Mouse (Mus musculus) lung, embryonic 14.5 days (tissue): ENCODE data around the gene Slc9a6. TPM values are rescaled to one million over a fixed set of nuclear protein-coding genes. Genes with fewer than 3 reads are reported as not detected.
A peak's percentile ranks its signal among the peaks of the same experiment; 100 is the strongest.

ENCODE experiments used
- ATAC-seq: fragments of 200-750 bp; cut with Nextera tagmentation; 2 replicates; pipeline ENCODE4 v1.8.0; 2017; ENCODE audit warnings: mild to moderate bottlenecking, moderate TSS enrichment, moderate library complexity; ENCODE audit not compliant: insufficient read depth
- DNase-seq: peaks from one replicate; pipeline ENCODE4 v3.0.0-alpha.2; 2015
- H3K27ac ChIP-seq: fragments of 300-500 bp; sonication (generic); 2 replicates; pipeline ENCODE4 v1.5.1; 2014; ENCODE audit warnings: low read depth, mild to moderate bottlenecking, moderate library complexity
- H3K27me3 ChIP-seq: fragments of 300-500 bp; sonication (generic); 2 replicates; pipeline ENCODE4 v1.6.1; 2014; ENCODE audit warnings: low read length, control low read depth; ENCODE audit not compliant: insufficient read depth
- H3K36me3 ChIP-seq: fragments of 300-500 bp; sonication (generic); 2 replicates; pipeline ENCODE4 v1.6.1; 2014; ENCODE audit warnings: control low read depth; ENCODE audit not compliant: insufficient read depth
- H3K4me1 ChIP-seq: fragments of 300-500 bp; sonication (generic); 2 replicates; pipeline ENCODE4 v1.6.1; 2014; ENCODE audit warnings: antibody characterized with exemption, control low read depth; ENCODE audit not compliant: insufficient read depth
- H3K4me2 ChIP-seq: fragments of 300-500 bp; sonication (generic); 2 replicates; pipeline ENCODE4 v1.6.1; 2014; ENCODE audit warnings: mild to moderate bottlenecking
- H3K4me3 ChIP-seq: fragments of 300-500 bp; sonication (generic); 2 replicates; pipeline ENCODE4 v1.5.1; 2014; ENCODE audit warnings: low read depth, low read length
- H3K9ac ChIP-seq: fragments of 300-500 bp; sonication (generic); 2 replicates; pipeline ENCODE4 v1.6.1; 2014
- H3K9me3 ChIP-seq: fragments of 300-500 bp; sonication (generic); 2 replicates; pipeline ENCODE4 v1.6.1; 2016; ENCODE audit warnings: low read depth, low read length, control low read depth
- CTCF ChIP-seq: IDR thresholded peaks from 2 replicates; pipeline ENCODE4 v1.5.1; 2016; ENCODE audit warnings: antibody characterized with exemption, low read depth
- WGBS: fragments of 180-500 bp; shearing (Covaris S2); extraction: QIAGEN DNeasy Blood & Tissue Kit; methylation state at CpG from one replicate; pipeline ENCODE4 v1.1.7; 2014; 5-methylcytosine and 5-hydroxymethylcytosine counted together
- microRNA-seq: library from miRNA; unstranded; fragments of <30 nt; microRNA quantifications from one replicate; pipeline ENCODE4, GENCODE M21; 2016; ENCODE audit warnings: borderline number of aligned reads
- polyA plus RNA-seq: library from polyadenylated mRNA; unstranded; fragments of >200 nt; fragmentation: Nextera tagmentation; extraction: Ambion mirVana; gene quantifications from 2 replicates; pipeline ENCODE4 v1.2.1, GENCODE M21; 2014

Gene Slc9a6
- polyA plus RNA-seq, 1 experiment from 2014 or later, result 8.7 TPM

DNA sequence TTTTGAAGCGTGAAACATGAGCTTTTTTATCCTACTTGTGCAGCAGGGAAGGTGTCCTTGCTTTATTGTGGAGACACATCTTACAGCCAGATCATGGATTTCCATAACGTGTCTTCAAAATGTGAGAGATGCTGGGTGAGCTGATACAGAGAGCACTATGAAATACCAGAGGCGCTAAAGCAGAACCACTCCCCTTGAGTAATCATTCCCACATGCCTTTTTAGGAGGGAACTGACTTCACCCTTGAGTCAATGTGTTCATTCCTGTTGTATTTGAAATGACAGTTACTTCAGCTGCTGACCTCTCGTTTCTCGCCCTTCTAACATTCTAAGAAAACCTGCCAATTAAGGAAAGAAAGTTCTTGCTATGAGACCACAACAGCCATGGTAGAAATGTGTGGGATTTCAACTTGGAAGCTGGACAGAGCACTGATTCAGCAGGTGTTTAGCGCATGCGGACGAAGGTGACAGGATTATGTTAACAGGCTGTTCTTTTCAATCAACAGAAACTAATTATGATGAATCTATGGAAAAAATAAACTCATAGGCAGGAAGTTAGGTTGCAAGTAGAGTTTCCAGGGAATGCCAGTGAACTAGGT, 94.5 kb downstream of the Slc9a6 start:
- H3K4me3 ChIP-seq, result no peak overlapping the region
- no peak for TF ChIP-seq CTCF
- H3K9ac ChIP-seq, result no peak overlapping the region
- no peak overlapping the region for H3K4me2 ChIP-seq
- DNase-seq (no peak), ATAC-seq (no peak)
- no peaks in the 10 kb centered on the region for H3K4me1 ChIP-seq
- H3K9me3 ChIP-seq, result no peaks in the 10 kb centered on the region
- no peaks in the 10 kb centered on the region for H3K36me3 ChIP-seq
- no peak overlapping the region for H3K27ac ChIP-seq
- 65% methylated on average over 8 of the region's 8 CpGs for WGBS
- no peaks in the 10 kb centered on the region for H3K27me3 ChIP-seq

- H3K27ac ChIP-seq, result no peak overlapping the region
- H3K4me1 ChIP-seq, result no peaks in the 10 kb centered on the region
- TF ChIP-seq CTCF, result no peak
- no peaks in the 10 kb centered on the region for H3K36me3 ChIP-seq
- H3K4me3 ChIP-seq, result no peak overlapping the region
- H3K27me3 ChIP-seq, result no peaks in the 10 kb centered on the region
- DNase-seq, result peak; percentile 9
- H3K4me2 ChIP-seq, result no peak overlapping the region
- H3K9ac ChIP-seq, result no peak overlapping the region
- 54% methylated on average over 6 of the region's 6 CpGs for WGBS
- H3K9me3 ChIP-seq, result no peaks in the 10 kb centered on the region
- ATAC-seq, result peak; percentile 31; the same call in 1 of the 2 replicates
Observed at GRCm38 (mm10) chrX:56708592-56709370, 99.2 kb downstream of the Slc9a6 start.

GRCm38 (mm10) chrX:56710522-56710921, 101.0 kb downstream of the Slc9a6 start:
- no peak for TF ChIP-seq CTCF
- Histone ChIP-seq H3K4me3 (no peak overlapping the region), H3K9ac (no peak overlapping the region), H3K4me2 (no peak overlapping the region), H3K27me3 (no peaks in the 10 kb centered on the region), H3K36me3 (no peaks in the 10 kb centered on the region), H3K4me1 (no peaks in the 10 kb centered on the region), H3K27ac (no peak overlapping the region), H3K9me3 (no peaks in the 10 kb centered on the region)
- DNase-seq (no peak), ATAC-seq (no peak)
- 92% methylated on average over 1 of the region's 1 CpGs for WGBS

DNA sequence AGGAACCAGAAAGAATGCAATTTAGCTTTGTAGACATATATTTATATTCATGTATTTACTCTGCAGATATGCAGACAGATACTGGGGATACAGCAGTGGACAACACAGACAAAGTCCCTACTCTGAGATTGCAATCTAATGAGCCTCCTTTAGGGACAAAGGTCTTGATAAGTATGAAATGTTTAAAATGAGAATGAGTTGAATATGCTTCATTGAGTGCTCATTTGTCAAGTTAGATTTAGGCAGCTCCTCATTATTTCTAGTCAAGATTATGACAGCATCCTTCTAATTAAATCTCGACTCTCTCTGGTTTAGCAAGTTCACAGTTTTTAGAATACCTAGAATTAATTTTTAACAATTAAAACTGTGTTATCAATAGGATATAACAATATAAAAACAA, 103.1 kb downstream of the Slc9a6 start:
- H3K9ac ChIP-seq, result no peak overlapping the region
- H3K36me3 ChIP-seq, result no peaks in the 10 kb centered on the region
- H3K9me3 ChIP-seq, result no peaks in the 10 kb centered on the region
- no peak for DNase-seq
- no peak for TF ChIP-seq CTCF
- no peaks in the 10 kb centered on the region for H3K27me3 ChIP-seq
- no peak overlapping the region for H3K4me2 ChIP-seq
- no peak overlapping the region for H3K4me3 ChIP-seq
- H3K27ac ChIP-seq, result no peak overlapping the region
- no peak for ATAC-seq
- WGBS, result 59% methylated on average over 1 of the region's 1 CpGs
- H3K4me1 ChIP-seq, result no peaks in the 10 kb centered on the region

Small RNA genes lying within 50 kb of the gene (microRNA-seq; reads per million reads assigned to microRNA genes)
- gene Mir5116, result not detected

Other genes with a start within 250 kb of the Slc9a6 start
- gene Smim10l2a, start 235.2 kb upstream of the Slc9a6 start, polyA plus RNA-seq, result 6.2 and 6.4 TPM in 2 replicates
- 2.2 and 4.5 TPM in 2 replicates for gene Gm2174, start 161.8 kb upstream of the Slc9a6 start, polyA plus RNA-seq
- 27.8 and 29.9 TPM in 2 replicates for gene Ints6l, start 154.9 kb upstream of the Slc9a6 start, polyA plus RNA-seq
- not detected in 2 replicates for gene Gm10477, start 85.0 kb upstream of the Slc9a6 start, polyA plus RNA-seq
- not detected in 2 replicates for gene Gm648, start 60.2 kb upstream of the Slc9a6 start, polyA plus RNA-seq
- 30.9 and 32.3 TPM in 2 replicates for gene Mmgt1, start 11.7 kb upstream of the Slc9a6 start, polyA plus RNA-seq
- 241 and 264 TPM in 2 replicates for gene Fhl1, start 122.0 kb downstream of the Slc9a6 start, polyA plus RNA-seq
- 2.4 and 2.6 TPM in 2 replicates for gene Map7d3, start 212.6 kb downstream of the Slc9a6 start, polyA plus RNA-seq